Mouse (Mus musculus) gastrocnemius, postnatal 36 days (tissue): Measurements from ENCODE around the gene Fam234b. TPM values are rescaled to one million over a fixed set of nuclear protein-coding genes. Genes with fewer than 3 reads are reported as not detected.

Experiments used
- DNase-seq, 2 experiments: peaks; one replicate each; pipeline ENCODE4 v3.0.0; 2022
- intact Hi-C: fragments of 180-260 bp; cut with DNase I; formaldehyde crosslinking; loops from one replicate; pipeline ENCODE4 v1.15.1; 2025
- total RNA-seq, 2 experiments: library from RNA; stranded (reverse); gene quantifications; 2 replicates each; pipeline ENCODE4 v1.2.3; 2021

The Fam234b gene
- total RNA-seq, 2 experiments from 2014 or later = 2.4 to 4.3 TPM

GRCm38 (mm10) chr6:135212666-135213065 lies 14.9 kb downstream of the Fam234b start:
- DNase-seq = no peak
- intact Hi-C loops = no loop called here

- DNase-seq = no peak
- intact Hi-C loops = no loop called here
These were observed 20.6 kb downstream of the Fam234b start for GRCm38 (mm10) chr6:135218330-135218729.

GRCm38 (mm10) chr6:135219916-135220315 lies 22.1 kb downstream of the Fam234b start:
- no peak for DNase-seq
- intact Hi-C loops = no loop called here

GRCm38 (mm10) chr6:135223786-135224416 lies 26.1 kb downstream of the Fam234b start:
- intact Hi-C loops = no loop called here
- DNase-seq = no peak

GRCm38 (mm10) chr6:135228465-135228941 lies 30.7 kb downstream of the Fam234b start:
- DNase-seq = no peak
- intact Hi-C loops = no loop called here

- intact Hi-C loops = no loop called here
- no peak for DNase-seq
These were observed 32.8 kb downstream of the Fam234b start for GRCm38 (mm10) chr6:135230586-135230985.

GRCm38 (mm10) chr6:135232443-135233182 lies 34.8 kb downstream of the Fam234b start:
- DNase-seq = no peak
- intact Hi-C loops = no loop called here

- no peak for DNase-seq
- intact Hi-C loops = no loop called here
These were observed 38.0 kb downstream of the Fam234b start for GRCm38 (mm10) chr6:135235742-135236141.

- no peak for DNase-seq
- intact Hi-C loops = no loop called here
These were observed 38.8 kb downstream of the Fam234b start for GRCm38 (mm10) chr6:135236576-135236975.

- no peak for DNase-seq
- intact Hi-C loops = no loop called here
These were observed 39.5 kb downstream of the Fam234b start for GRCm38 (mm10) chr6:135237326-135237725.

- DNase-seq = no peak
- intact Hi-C loops = no loop called here
These were observed 40.4 kb downstream of the Fam234b start for GRCm38 (mm10) chr6:135238211-135238610.

- no peak for DNase-seq
- intact Hi-C loops = no loop called here
These were observed 42.6 kb downstream of the Fam234b start for GRCm38 (mm10) chr6:135240361-135240760.

- intact Hi-C loops = no loop called here
These were observed 47.8 kb downstream of the Fam234b start for GRCm38 (mm10) chr6:135245586-135245985.

GRCm38 (mm10) chr6:135247861-135248260 lies 50.1 kb downstream of the Fam234b start:
- DNase-seq = no peak
- intact Hi-C loops = no loop called here

More at GRCm38 (mm10) chr6:135245586-135245985, 47.8 kb downstream of the Fam234b start:
- DNase-seq = no peak

- intact Hi-C loops = loop anchor here (1.0 to 2.0 kb wide), 2 partner anchors 128 to 151 kb away; no protein-coding TSS in a partner anchor
- peak; percentile 55 to 70 for DNase-seq
These were observed 52.2 kb downstream of the Fam234b start for GRCm38 (mm10) chr6:135249846-135250531.

GRCm38 (mm10) chr6:135250926-135251699 lies 53.3 kb downstream of the Fam234b start:
- DNase-seq = no peak

GRCm38 (mm10) chr6:135251849-135252727 lies 54.3 kb downstream of the Fam234b start:
- peak in 1 of 2 experiments; percentile 15 for DNase-seq
- intact Hi-C loops = loop anchor here (2.0 kb wide), 1 partner anchor 149 kb away; no protein-coding TSS in a partner anchor

More at GRCm38 (mm10) chr6:135250926-135251699, 53.3 kb downstream of the Fam234b start:
- intact Hi-C loops = loop anchor here (2.0 kb wide), 1 partner anchor 150 kb away; no protein-coding TSS in a partner anchor

GRCm38 (mm10) chr6:135252728-135253077 lies 54.9 kb downstream of the Fam234b start:
- intact Hi-C loops = no loop called here

GRCm38 (mm10) chr6:135254153-135254552 lies 56.4 kb downstream of the Fam234b start, which contains the start of gene Gsg1:
Gsg1 (minus strand) TSS chr6:135254351.
- no peak for DNase-seq
- intact Hi-C loops = no loop called here

More at GRCm38 (mm10) chr6:135252728-135253077, 54.9 kb downstream of the Fam234b start:
- DNase-seq = peak; percentile 71 to 81
